Mouse (Mus musculus) thymus, adult 2 months (tissue): ENCODE data around the gene Safb. TPM values are rescaled to one million over a fixed set of nuclear protein-coding genes. Genes with fewer than 3 reads are reported as not detected.
"Not testable (repeated sequence)": the region's sequence is repeated elsewhere in the genome, so short reads cannot be mapped to it uniquely, and the experiment has no call there.

Source experiments
- DNase-seq: peaks from one replicate; pipeline ENCODE4 v3.0.0; 2021
- H3K27ac ChIP-seq: fragments of 200-500 bp; 2 replicates; pipeline ENCODE4 v1.5.1; 2012; ENCODE audit warnings: low read length, control low read depth; ENCODE audit not compliant: control insufficient read depth, insufficient read depth
- H3K27me3 ChIP-seq: fragments of 200-500 bp; 2 replicates; pipeline ENCODE4 v1.6.1; 2012; ENCODE audit warnings: mild to moderate bottlenecking, low read length, moderate library complexity, mixed read lengths; ENCODE audit not compliant: control insufficient read depth, insufficient read depth
- H3K36me3 ChIP-seq: fragments of 200-500 bp; 2 replicates; pipeline ENCODE4 v1.6.1; 2012; ENCODE audit warnings: mild to moderate bottlenecking, low read length, moderate library complexity; ENCODE audit not compliant: control insufficient read depth, insufficient read depth
- H3K4me1 ChIP-seq: fragments of 200-500 bp; replicated peaks from 2 replicates; pipeline ENCODE4 v1.6.1; 2012; ENCODE audit warnings: low read length; ENCODE audit not compliant: control insufficient read depth, insufficient read depth
- H3K4me3 ChIP-seq: fragments of 200-500 bp; 2 replicates; pipeline ENCODE4 v1.5.1; 2012; ENCODE audit warnings: mild to moderate bottlenecking, low read length, control low read depth, moderate library complexity; ENCODE audit not compliant: control insufficient read depth, insufficient read depth
- CTCF ChIP-seq: fragments of 200-500 bp; IDR thresholded peaks from 2 replicates; pipeline ENCODE4 v1.5.1; 2012; ENCODE audit warnings: mild to moderate bottlenecking, control low read depth, low read length, moderate library complexity, borderline replicate concordance; ENCODE audit not compliant: control insufficient read depth, poor library complexity, insufficient read depth; ENCODE audit errors: extremely low read depth
- POLR2A ChIP-seq: fragments of 200-500 bp; IDR thresholded peaks from 2 replicates; pipeline ENCODE4 v1.6.1; 2012; ENCODE audit warnings: mild to moderate bottlenecking, low read length, control low read depth, moderate library complexity; ENCODE audit not compliant: control insufficient read depth, poor library complexity, insufficient read depth; ENCODE audit errors: extremely low read depth
- WGBS: fragments of 180-500 bp; shearing (Covaris S2); methylation state at CpG from one replicate; pipeline ENCODE4 v1.1.7; 2018; 5-methylcytosine and 5-hydroxymethylcytosine counted together
- polyA plus RNA-seq: library from polyadenylated mRNA; depleted of rRNA; stranded (reverse); fragments of >200 nt; gene quantifications from 2 replicates; pipeline ENCODE4 v1.2.3, GENCODE M21; 2012

The Safb gene
- polyA plus RNA-seq, 1 experiment, result 222 TPM

DNA sequence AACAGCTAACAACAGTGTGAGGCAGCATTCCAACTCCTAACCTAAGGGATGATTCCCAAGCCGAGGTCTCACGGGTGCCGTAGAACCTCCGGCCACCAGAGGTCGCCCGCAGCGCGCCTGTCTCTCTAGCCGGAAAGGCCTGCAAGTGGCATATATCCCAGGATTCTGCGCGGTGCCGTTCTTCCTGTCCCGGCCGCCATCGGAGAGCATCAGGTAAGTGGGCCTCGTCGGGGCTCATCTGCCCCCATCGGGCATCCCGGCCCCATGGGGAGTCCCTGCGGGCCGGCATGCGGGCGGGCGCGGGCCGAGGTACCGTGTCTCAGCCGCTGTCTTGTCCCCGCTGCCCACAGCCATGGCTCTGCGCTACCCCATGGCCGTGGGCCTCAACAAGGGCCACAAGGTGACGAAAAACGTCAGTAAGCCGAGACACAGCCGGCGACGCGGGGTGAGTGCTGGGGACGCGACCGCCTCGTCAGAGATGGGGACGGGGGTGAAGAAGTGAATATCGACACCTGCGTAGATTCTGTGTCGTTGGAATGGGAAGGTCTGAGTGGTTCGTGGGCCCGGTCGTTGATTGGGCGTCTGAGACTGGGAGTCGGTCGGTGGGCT, 28.7 kb downstream of the Safb start, which contains the start of gene Rpl36:
Gene Rpl36 (plus strand): TSS at position 181 of the 609 bp plus-strand sequence.
- peaks cover 27% of the 10 kb centered on the region for H3K4me1 ChIP-seq
- peak; percentile 91 for TF ChIP-seq POLR2A
- TF ChIP-seq CTCF, result peak; percentile 97
- under 1% methylated on average over 52 of the region's 52 CpGs for WGBS
- peak; percentile 94 for DNase-seq
- H3K4me3 ChIP-seq, result peak within 1 kb of the TSS; percentile 94
- peaks cover 9% of the 10 kb centered on the region; the same call in 1 of the 2 replicates for H3K36me3 ChIP-seq
- no peaks in the 10 kb centered on the region for H3K27me3 ChIP-seq
- peak within 1 kb of the TSS; percentile 1; the same call in 1 of the 2 replicates for H3K27ac ChIP-seq

- H3K27me3 ChIP-seq, result not testable (repeated sequence)
- Histone ChIP-seq H3K4me1 (peaks cover 21% of the 10 kb centered on the region), H3K4me3 (peak overlapping the region; percentile 94), H3K27ac (peak overlapping the region; percentile 1; the same call in 1 of the 2 replicates), H3K36me3 (peaks cover 13% of the 10 kb centered on the region; the same call in 1 of the 2 replicates)
- 1% methylated on average over 26 of the region's 26 CpGs for WGBS
- peak; percentile 25 for DNase-seq
These were observed 29.3 kb downstream of the Safb start for GRCm38 (mm10) chr17:56613893-56614292.

- 34% methylated on average over 14 of the region's 14 CpGs for WGBS
- TF ChIP-seq POLR2A (no peak), CTCF (no peak)
- Histone ChIP-seq H3K36me3 (peaks cover 18% of the 10 kb centered on the region; the same call in 1 of the 2 replicates), H3K27ac (no peak overlapping the region), H3K4me1 (peaks cover 18% of the 10 kb centered on the region), H3K27me3 (no peaks in the 10 kb centered on the region), H3K4me3 (peak overlapping the region; percentile 94)
- DNase-seq, result no peak
These were observed 29.9 kb downstream of the Safb start for GRCm38 (mm10) chr17:56614391-56615135.

GRCm38 (mm10) chr17:56615136-56615784, 30.6 kb downstream of the Safb start:
- no peaks in the 10 kb centered on the region for H3K27me3 ChIP-seq
- TF ChIP-seq POLR2A (no peak), CTCF (no peak)
- no peak overlapping the region for H3K27ac ChIP-seq
- H3K4me3 ChIP-seq, result no peak overlapping the region
- H3K36me3 ChIP-seq, result peaks cover 18% of the 10 kb centered on the region; the same call in 1 of the 2 replicates
- peaks cover 13% of the 10 kb centered on the region for H3K4me1 ChIP-seq
- 93% methylated on average over 9 of the region's 11 CpGs for WGBS
- no peak for DNase-seq

DNA sequence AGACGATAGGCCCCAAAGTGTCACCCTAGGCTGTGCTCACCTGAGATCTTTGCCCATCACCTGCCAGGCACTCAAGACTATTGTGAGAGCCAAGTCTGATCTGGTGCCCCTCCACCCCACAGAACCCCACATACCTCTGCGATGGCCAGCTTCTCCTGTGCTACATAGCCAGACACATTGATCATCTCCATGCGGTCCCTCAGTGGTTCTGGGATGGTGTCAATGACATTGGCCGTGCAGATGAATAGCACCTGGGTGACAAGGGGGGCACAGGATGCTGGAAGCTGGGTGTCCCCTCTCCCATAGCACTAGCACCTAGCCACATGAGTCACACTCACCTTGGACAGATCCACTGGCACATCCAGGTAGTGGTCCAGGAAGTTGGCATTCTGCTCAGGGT, 31.2 kb downstream of the Safb start:
- Histone ChIP-seq H3K27ac (no peak overlapping the region), H3K4me3 (no peak overlapping the region), H3K36me3 (peaks cover 18% of the 10 kb centered on the region; the same call in 1 of the 2 replicates), H3K27me3 (no peaks in the 10 kb centered on the region), H3K4me1 (peaks cover 12% of the 10 kb centered on the region)
- DNase-seq, result no peak
- WGBS, result 95% methylated on average over 4 of the region's 4 CpGs
- TF ChIP-seq POLR2A (no peak), CTCF (no peak)

GRCm38 (mm10) chr17:56616725-56617124, 32.1 kb downstream of the Safb start:
- TF ChIP-seq CTCF (no peak), POLR2A (no peak)
- no peak overlapping the region for H3K27ac ChIP-seq
- H3K27me3 ChIP-seq, result no peaks in the 10 kb centered on the region
- WGBS, result 97% methylated on average over 3 of the region's 3 CpGs
- no peak overlapping the region for H3K4me3 ChIP-seq
- H3K4me1 ChIP-seq, result peaks cover 12% of the 10 kb centered on the region
- DNase-seq, result no peak
- peaks cover 18% of the 10 kb centered on the region; the same call in 1 of the 2 replicates for H3K36me3 ChIP-seq
